Mouse (Mus musculus) forebrain, embryonic 16.5 days (tissue): ENCODE results near the gene Nme7. TPM values are rescaled to one million over a fixed set of nuclear protein-coding genes. Genes with fewer than 3 reads are reported as not detected.

Experiments used
- ATAC-seq: fragments of 200-750 bp; cut with Nextera tagmentation; 2 replicates; pipeline ENCODE4 v1.8.0; 2017; ENCODE audit warnings: mild to moderate bottlenecking, moderate library complexity
- H3K27ac ChIP-seq: fragments of 300-500 bp; sonication (generic); 2 replicates; pipeline ENCODE4 v1.5.1; 2014; ENCODE audit warnings: low read length, control low read depth
- H3K27me3 ChIP-seq: fragments of 300-500 bp; sonication (generic); replicated peaks from 2 replicates; pipeline ENCODE4 v1.6.1; 2014; ENCODE audit warnings: low read length; ENCODE audit not compliant: control insufficient read depth, insufficient read depth
- H3K36me3 ChIP-seq: fragments of 300-500 bp; sonication (generic); 2 replicates; pipeline ENCODE4 v1.6.1; 2014; ENCODE audit not compliant: control insufficient read depth, insufficient read depth
- H3K4me1 ChIP-seq: fragments of 300-500 bp; sonication (generic); replicated peaks from 2 replicates; pipeline ENCODE4 v1.6.1; 2014; ENCODE audit warnings: low read length; ENCODE audit not compliant: control insufficient read depth, insufficient read depth
- H3K4me2 ChIP-seq: fragments of 300-500 bp; sonication (generic); 2 replicates; pipeline ENCODE4 v1.6.1; 2014; ENCODE audit warnings: mild to moderate bottlenecking, low read length, control low read depth
- H3K4me3 ChIP-seq: fragments of 300-500 bp; sonication (generic); replicated peaks from 2 replicates; pipeline ENCODE4 v1.5.1; 2014; ENCODE audit warnings: mild to moderate bottlenecking, low read length, control low read depth
- H3K9ac ChIP-seq: fragments of 300-500 bp; sonication (generic); replicated peaks from 2 replicates; pipeline ENCODE4 v1.6.1; 2014; ENCODE audit warnings: low read depth, low read length, control low read depth
- H3K9me3 ChIP-seq: fragments of 300-500 bp; sonication (generic); 2 replicates; pipeline ENCODE4 v1.6.1; 2016; ENCODE audit warnings: low read length; ENCODE audit not compliant: control insufficient read depth
- WGBS: fragments of 180-500 bp; shearing (Covaris S2); extraction: QIAGEN DNeasy Blood & Tissue Kit; methylation state at CpG from one replicate; pipeline ENCODE4 v1.1.7; 2014; 5-methylcytosine and 5-hydroxymethylcytosine counted together
- polyA plus RNA-seq: library from polyadenylated mRNA; unstranded; fragments of >200 nt; fragmentation: Nextera tagmentation; extraction: Ambion mirVana; gene quantifications from 2 replicates; pipeline ENCODE4 v1.2.1, GENCODE M21; 2015

Nme7 gene
- polyA plus RNA-seq, 1 experiment from 2014 or later = 43.3 TPM

DNA sequence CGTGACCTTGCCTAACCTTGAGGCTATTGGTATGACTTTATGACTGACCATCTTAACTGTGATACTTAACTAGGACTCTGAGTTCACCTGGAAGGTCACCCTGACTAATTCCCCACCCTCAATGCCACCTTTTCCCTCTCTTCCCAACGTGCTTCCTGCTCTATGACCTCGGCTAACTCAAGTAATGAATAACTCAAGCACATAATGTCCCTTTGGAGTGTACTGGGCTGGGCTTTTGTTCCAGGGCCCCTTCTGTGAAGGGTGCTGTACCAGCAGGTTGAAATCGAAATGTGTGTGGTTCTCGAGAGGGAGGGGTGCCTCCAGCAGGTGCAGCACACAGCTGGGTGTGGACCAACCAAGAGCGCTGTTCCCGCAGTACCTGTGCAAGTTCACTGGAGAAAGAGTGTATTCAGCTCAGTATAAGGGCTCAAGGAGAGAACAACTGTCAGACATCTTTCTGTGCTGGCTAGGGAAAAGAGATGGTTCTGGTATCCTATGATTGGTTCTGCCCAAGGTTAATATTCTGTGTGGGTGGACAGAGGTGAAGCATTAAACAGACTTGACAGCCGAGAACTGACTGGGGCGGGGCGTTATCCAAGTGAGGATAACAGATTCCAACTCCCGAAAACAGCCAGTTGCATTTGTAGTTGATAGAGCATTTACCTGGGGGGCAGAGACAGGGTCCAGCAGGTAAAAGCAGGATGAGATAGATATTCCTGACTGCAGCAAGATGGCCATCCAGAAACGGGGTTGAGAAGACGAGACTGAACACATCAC lies 157.2 kb downstream of the Nme7 start:
- peaks cover 25% of the 10 kb centered on the region for H3K4me1 ChIP-seq
- ATAC-seq = no peak
- H3K4me3 ChIP-seq = no peak overlapping the region
- no peak overlapping the region for H3K27ac ChIP-seq
- no peaks in the 10 kb centered on the region for H3K27me3 ChIP-seq
- H3K9ac ChIP-seq = peak overlapping the region; percentile 33; the same call in 1 of the 2 replicates
- peak overlapping the region; percentile 18; the same call in 1 of the 2 replicates for H3K4me2 ChIP-seq
- H3K9me3 ChIP-seq = no peaks in the 10 kb centered on the region
- 78% methylated on average over 13 of the region's 13 CpGs for WGBS
- H3K36me3 ChIP-seq = no peaks in the 10 kb centered on the region

DNA sequence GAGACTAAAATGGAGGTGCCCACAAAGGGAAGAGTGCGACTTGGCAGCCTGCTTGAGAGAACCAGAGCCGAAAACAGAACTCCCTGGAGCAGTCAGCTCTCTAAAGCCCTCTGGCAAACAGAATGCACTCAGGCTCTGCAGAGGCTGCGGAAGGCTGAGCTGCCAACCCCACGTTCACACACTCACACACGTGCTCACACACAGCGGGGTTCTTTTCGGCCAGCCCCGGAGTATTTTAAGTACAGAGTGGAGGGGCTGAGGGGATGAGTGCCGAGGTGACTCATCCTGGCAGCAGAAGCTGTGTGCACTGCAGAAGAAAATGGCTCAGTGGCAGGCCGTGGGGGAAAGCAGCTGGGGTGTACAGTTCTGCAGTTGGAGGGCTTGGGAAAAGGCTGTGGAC lies 157.8 kb downstream of the Nme7 start:
- 17% methylated on average over 10 of the region's 10 CpGs for WGBS
- H3K4me2 ChIP-seq = peak overlapping the region; percentile 18; the same call in 1 of the 2 replicates
- ATAC-seq = no peak
- peaks cover 21% of the 10 kb centered on the region for H3K4me1 ChIP-seq
- H3K27ac ChIP-seq = no peak overlapping the region
- H3K9me3 ChIP-seq = no peaks in the 10 kb centered on the region
- H3K27me3 ChIP-seq = no peaks in the 10 kb centered on the region
- no peaks in the 10 kb centered on the region for H3K36me3 ChIP-seq
- H3K4me3 ChIP-seq = no peak overlapping the region
- peak overlapping the region; percentile 33; the same call in 1 of the 2 replicates for H3K9ac ChIP-seq

DNA sequence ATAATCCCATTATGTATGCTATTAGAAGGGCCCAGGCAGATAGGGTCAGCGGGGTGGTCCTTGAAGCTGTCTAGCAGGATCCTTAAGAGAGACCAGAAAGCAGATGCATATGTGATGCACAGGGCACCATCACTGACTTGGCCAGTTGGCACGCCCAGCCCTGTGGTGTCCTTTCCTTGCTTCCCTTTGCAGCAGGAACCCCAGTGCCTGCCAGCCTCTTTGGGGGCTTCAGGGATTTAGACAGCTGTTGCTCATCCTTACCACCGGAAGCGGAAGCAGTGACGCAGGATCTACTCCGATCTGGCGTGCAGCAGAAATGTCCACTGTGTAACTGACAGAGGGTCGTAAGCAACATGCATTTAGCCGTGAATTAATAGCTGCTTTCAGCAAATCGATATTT lies 163.5 kb downstream of the Nme7 start:
- Histone ChIP-seq H3K9ac (no peak overlapping the region), H3K27ac (no peak overlapping the region), H3K27me3 (no peaks in the 10 kb centered on the region), H3K9me3 (no peaks in the 10 kb centered on the region), H3K4me3 (no peak overlapping the region), H3K4me2 (no peak overlapping the region), H3K36me3 (no peaks in the 10 kb centered on the region), H3K4me1 (no peaks in the 10 kb centered on the region)
- ATAC-seq = no peak
- WGBS = 89% methylated on average over 10 of the region's 10 CpGs

DNA sequence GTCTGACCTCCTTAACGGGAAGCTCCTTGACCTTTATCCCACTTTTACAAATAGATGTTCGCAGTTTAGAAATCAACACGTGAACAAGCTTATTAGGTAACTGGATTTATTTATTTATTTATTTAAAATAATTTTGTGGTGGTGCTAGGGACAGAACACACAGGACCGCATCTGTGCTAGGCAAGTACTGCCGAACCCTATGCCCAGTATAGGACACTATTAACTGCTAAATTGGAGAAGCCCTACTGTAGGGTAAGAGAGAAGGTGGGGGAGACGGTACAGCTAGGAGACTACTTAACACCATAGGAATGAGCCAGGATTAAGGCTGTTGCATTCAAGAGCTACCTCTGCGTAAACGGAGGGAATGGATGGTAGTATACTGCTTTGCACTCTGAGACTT lies 164.4 kb downstream of the Nme7 start:
- H3K4me2 ChIP-seq = no peak overlapping the region
- no peaks in the 10 kb centered on the region for H3K9me3 ChIP-seq
- H3K9ac ChIP-seq = no peak overlapping the region
- no peaks in the 10 kb centered on the region for H3K36me3 ChIP-seq
- H3K27me3 ChIP-seq = no peaks in the 10 kb centered on the region
- H3K27ac ChIP-seq = no peak overlapping the region
- no peak for ATAC-seq
- no peak overlapping the region for H3K4me3 ChIP-seq
- no peaks in the 10 kb centered on the region for H3K4me1 ChIP-seq
- 89% methylated on average over 8 of the region's 8 CpGs for WGBS

DNA sequence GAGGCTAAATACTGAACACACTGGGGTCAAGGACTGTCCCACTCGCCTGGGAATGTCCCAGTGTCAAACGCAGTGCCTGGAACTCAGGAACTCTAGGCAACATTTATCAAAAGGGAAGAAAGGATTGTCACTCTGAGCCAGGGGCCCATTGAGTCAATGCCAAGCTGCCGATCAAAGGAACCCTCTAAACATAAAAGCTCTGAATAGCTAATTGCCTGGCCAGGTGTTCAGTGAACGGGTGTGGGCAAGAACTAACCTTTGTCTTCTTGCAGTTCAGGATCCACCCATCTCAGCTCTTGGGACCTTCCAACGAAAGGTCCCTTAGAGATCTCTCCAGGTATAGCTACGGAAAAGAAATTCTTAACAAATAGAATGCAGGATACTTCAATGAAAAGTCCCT lies 167.1 kb downstream of the Nme7 start:
- Histone ChIP-seq H3K4me1 (peaks cover 5% of the 10 kb centered on the region; the same call in 1 of the 2 replicates), H3K9ac (no peak overlapping the region), H3K4me2 (no peak overlapping the region), H3K4me3 (no peak overlapping the region), H3K36me3 (no peaks in the 10 kb centered on the region), H3K9me3 (no peaks in the 10 kb centered on the region), H3K27ac (no peak overlapping the region), H3K27me3 (no peaks in the 10 kb centered on the region)
- 27% methylated on average over 6 of the region's 6 CpGs for WGBS
- ATAC-seq = no peak

DNA sequence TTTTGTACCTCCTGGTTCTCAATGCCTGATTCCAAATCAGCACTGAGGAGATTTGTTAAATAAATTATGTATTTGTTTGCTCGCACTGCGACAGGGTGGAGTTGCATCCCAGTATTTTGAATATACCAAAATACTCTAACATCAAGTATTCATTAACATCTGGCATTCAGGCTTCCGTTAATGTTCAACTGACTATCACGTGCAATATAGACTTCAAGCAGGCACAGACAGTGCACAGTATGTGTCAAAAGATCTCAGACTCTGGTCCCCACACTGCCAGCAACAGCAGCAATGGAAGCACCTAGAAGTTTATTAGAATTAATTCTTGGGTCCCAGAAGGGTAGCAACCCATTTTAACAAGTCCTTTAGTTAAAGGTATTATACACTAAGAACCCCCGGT lies 167.7 kb downstream of the Nme7 start:
- H3K9ac ChIP-seq = no peak overlapping the region
- 95% methylated on average over 5 of the region's 5 CpGs for WGBS
- H3K4me3 ChIP-seq = no peak overlapping the region
- no peak overlapping the region for H3K4me2 ChIP-seq
- no peaks in the 10 kb centered on the region for H3K9me3 ChIP-seq
- no peaks in the 10 kb centered on the region for H3K36me3 ChIP-seq
- peaks cover 5% of the 10 kb centered on the region; the same call in 1 of the 2 replicates for H3K4me1 ChIP-seq
- no peak overlapping the region for H3K27ac ChIP-seq
- no peaks in the 10 kb centered on the region for H3K27me3 ChIP-seq
- no peak for ATAC-seq

DNA sequence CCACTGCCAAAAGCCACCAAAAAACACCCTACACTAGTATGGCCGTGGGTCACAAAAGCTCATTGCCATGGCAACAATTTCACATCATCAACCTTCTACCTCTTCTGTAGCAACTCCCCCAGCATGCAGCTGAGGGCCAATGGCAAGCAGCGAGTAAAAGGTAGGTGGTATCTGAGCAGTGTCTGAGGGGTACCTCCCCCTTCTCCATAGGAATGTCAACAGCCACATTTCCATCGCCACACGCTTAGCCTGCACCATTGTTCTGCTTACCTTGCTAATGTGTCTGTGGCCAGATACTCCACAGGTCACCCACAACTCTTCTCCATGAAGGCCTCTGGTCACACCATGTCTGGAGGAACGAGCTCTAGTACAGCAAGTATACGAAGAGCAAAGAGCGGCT lies 169.5 kb downstream of the Nme7 start:
- no peak overlapping the region for H3K9ac ChIP-seq
- H3K27ac ChIP-seq = no peak overlapping the region
- no peaks in the 10 kb centered on the region for H3K9me3 ChIP-seq
- WGBS = 93% methylated on average over 7 of the region's 7 CpGs
- peaks cover 5% of the 10 kb centered on the region; the same call in 1 of the 2 replicates for H3K4me1 ChIP-seq
- no peak overlapping the region for H3K4me2 ChIP-seq
- no peaks in the 10 kb centered on the region for H3K27me3 ChIP-seq
- no peak for ATAC-seq
- H3K4me3 ChIP-seq = no peak overlapping the region
- H3K36me3 ChIP-seq = no peaks in the 10 kb centered on the region

DNA sequence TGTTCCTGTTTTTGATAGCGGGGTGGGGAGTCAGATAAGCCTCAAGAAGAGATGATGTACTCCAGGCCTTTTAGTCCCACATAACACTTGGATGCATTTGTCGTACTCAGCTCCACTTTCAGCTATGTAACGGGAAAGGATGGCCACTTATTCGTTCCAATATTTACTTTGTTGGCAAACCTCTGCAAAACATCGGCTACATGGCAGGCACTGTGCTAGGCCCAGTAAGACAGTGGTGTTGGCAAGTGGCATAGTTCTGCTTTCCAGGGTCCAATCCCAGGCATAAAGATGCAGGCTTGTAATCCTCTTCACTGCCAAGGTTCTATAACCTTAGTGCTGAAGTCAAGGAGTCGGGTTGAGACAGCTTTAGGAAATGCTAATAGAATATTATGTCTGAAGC lies 170.4 kb downstream of the Nme7 start:
- peak; percentile 26 for ATAC-seq
- Histone ChIP-seq H3K9ac (no peak overlapping the region), H3K36me3 (no peaks in the 10 kb centered on the region), H3K9me3 (no peaks in the 10 kb centered on the region), H3K27me3 (no peaks in the 10 kb centered on the region), H3K4me3 (no peak overlapping the region), H3K4me1 (peaks cover 5% of the 10 kb centered on the region; the same call in 1 of the 2 replicates), H3K4me2 (no peak overlapping the region), H3K27ac (peak overlapping the region; percentile 37; the same call in 1 of the 2 replicates)
- 81% methylated on average over 6 of the region's 6 CpGs for WGBS

DNA sequence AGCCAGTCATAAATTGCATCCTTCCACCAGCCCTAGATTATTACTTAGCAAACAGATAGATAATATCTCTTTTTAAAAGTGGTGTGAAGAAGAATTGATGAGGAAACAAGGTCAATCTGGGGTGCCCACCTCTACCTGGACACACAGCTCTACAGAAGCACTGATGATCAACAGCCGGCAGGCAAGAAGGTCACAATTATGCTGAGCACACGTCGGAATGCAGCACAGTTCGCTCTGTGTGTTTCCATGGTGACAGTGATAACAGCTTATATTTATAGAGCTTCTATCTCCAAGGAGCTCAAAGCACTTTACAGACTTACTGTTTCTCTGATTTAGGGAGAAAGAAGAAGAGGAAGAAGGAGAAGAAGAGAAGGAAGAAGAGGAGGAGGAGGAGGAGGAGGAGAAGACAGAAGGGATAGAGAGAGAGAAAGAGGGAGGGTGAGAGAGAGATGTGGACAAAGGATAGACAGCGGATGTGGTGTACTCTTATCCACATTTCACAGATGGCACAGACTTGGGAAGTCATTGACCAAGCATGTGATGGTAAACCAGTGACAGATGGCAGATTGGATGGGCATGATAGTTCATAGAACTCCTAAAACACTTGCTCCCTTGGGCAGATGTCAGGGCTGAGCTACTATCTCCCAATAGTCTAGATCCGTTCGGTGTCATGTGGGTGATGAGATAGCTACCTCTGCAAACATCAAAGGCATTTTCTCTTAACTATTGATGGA lies 171.0 kb downstream of the Nme7 start:
- Histone ChIP-seq H3K9ac (no peak overlapping the region), H3K27me3 (no peaks in the 10 kb centered on the region), H3K4me2 (no peak overlapping the region), H3K36me3 (no peaks in the 10 kb centered on the region), H3K9me3 (no peaks in the 10 kb centered on the region), H3K27ac (peak overlapping the region; percentile 61), H3K4me1 (peaks cover 5% of the 10 kb centered on the region; the same call in 1 of the 2 replicates), H3K4me3 (no peak overlapping the region)
- peak; percentile 90 for ATAC-seq
- 59% methylated on average over 7 of the region's 7 CpGs for WGBS
